ENCODE assay signal across 14 mouse cellular contexts in the genomic region with DNA sequence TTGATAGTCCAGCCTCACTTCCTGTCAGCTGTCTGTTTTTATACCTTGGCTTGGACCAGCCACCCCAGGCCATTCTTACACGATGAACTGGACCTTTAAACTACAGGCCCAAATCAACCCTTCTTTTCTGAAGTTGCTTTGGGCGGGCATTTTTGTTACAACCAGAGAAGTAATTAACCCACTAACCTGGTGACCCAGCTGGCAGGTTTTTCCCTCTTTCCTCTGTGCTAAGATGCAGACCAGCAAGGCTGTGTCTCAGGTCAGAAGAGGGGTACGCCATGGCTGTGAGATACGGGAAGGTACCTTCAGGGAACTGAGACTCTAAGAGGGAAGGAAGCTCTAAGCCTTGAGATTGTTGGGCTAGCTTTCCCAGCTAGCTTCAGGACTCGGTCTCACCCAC.
"Had no signal": no experiment of that assay in that cellular context is flagged by ENCODE, and none has a peak within 500 bp of the region (broad histone marks: within the 10 kb centered on the region; RNA-seq: fewer than 3 reads in every experiment).

No protein-coding gene starts in this region.

- H3K36me3 ChIP-seq: liver, embryonic 13.5 days had no signal

- H3K4me2 ChIP-seq: liver, embryonic 13.5 days; midbrain, embryonic 11.5 days had no signal

- DNase-seq: layer of hippocampus, postnatal 36 days; liver, embryonic 13.5 days; lung, adult 2 months; lung, postnatal 14 days; lung, postnatal 4 days; midbrain, embryonic 14.5 days; thymus, adult 2 months; thymus, postnatal 14 days; thymus, postnatal 4 days had no signal

- H3K9ac ChIP-seq: liver, embryonic 13.5 days had no signal

- H3K27ac ChIP-seq: kidney, postnatal 0 days; left cerebral cortex, adult 2 months; liver, embryonic 13.5 days; stomach, postnatal 0 days had no signal

- H3K9me3 ChIP-seq: liver, embryonic 13.5 days had no signal

- ATAC-seq: inflammation-experienced regulatory T-cells, adult 6 months had no signal

- H3K27me3 ChIP-seq: liver, embryonic 13.5 days had no signal

- H3K4me3 ChIP-seq: left cerebral cortex, adult 2 months; liver, embryonic 13.5 days had no signal
